Mouse (Mus musculus): ENCODE data around the gene Syt14. TPM values are rescaled to one million over a fixed set of nuclear protein-coding genes. Genes with fewer than 3 reads are reported as not detected.

The Syt14 gene
- 10 to 100 TPM; 28.6 to 29.0 TPM for total RNA-seq (2021)

DNA sequence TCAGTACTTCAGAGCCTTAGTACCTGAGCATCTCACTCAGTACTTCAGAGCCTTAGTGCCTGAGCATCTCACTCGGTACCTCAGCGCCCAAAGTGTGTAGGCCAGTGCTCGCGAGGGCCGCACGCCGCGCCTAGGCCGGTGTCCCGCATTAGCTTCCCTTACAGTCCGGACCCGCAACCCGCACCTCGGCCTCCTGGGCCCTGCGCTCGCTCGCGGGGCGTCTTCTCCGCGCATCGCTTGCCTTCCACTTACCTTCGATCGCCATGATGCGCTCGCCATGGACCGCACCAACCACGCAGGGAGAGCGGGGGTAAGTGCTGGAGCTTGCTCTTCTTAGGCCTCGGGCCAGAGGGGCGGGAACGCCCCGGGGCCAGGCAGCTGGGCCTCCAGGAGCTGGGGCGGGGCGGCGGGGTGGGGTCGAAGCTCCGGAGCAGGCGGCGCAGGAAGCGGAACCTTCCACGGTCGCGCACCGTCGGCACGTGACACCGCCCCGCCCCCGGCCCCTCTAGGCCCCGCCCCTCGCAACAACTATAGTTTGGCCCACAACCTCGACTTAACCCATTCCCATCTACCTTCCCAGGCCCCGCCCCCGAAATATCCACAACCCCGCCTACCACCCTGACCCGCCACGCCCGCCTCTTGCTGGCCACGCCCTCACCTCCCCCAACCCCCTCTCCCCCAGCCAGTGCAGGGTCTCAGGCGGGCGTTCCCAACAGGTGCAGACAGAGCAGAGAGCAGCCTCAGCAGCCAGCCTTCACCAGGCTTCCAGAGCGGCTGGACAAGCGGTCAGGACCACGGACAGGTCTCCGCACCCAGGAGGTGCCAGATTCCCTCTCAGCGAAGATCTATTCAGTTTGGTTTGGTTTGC is at the start of gene Syt14:
Syt14 (minus strand) TSS at position 405 of the 868 bp plus-strand sequence.
- intact Hi-C loops (cut with DNase I): no loop called here

DNA sequence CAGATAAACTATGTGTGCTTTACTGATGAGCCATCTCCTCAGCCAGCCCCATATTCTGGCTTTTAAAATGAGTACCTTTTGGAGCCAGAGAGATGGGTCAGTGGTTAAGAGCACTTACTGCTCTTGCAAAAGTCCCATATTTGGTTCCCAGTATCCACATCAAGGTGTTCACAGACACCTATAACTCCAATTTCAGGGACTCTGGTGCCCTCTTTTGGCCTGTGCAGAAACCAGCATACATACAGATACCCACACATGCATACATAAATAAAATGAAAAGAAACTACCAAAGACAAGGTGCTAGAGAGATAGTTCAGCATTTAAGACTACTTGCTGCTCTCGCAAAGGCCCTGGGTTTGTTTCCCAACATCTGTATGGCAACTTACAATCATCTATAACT is 48.4 kb upstream of the Syt14 start:
- intact Hi-C loops (cut with DNase I): no loop called here

More for the DNA sequence above, at the start of gene Syt14:
- peak; percentile 87 for DNase-seq

DNA sequence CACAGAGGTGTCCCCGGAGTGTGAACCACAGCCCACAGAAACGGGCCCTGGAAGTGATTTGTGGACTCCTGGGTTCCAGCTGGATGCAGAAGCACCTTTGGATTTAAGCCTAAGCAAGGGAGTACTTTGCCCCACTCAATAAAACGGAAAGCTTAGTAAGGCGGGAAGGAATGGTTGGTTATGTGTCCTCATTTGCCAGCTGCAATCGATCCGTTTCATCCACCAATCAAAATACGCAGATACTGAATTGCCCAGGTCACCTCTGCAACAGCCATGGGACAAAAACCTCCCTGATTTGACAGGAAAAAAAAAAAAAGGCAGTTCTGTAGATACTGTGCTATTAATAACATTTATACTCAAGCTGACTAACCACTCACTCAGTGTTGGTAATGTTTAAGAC is 47.5 kb upstream of the Syt14 start:
- intact Hi-C loops (cut with DNase I): no loop called here
- no peak for DNase-seq

More for the DNA sequence above, 48.4 kb upstream of the Syt14 start:
- DNase-seq: no peak

DNA sequence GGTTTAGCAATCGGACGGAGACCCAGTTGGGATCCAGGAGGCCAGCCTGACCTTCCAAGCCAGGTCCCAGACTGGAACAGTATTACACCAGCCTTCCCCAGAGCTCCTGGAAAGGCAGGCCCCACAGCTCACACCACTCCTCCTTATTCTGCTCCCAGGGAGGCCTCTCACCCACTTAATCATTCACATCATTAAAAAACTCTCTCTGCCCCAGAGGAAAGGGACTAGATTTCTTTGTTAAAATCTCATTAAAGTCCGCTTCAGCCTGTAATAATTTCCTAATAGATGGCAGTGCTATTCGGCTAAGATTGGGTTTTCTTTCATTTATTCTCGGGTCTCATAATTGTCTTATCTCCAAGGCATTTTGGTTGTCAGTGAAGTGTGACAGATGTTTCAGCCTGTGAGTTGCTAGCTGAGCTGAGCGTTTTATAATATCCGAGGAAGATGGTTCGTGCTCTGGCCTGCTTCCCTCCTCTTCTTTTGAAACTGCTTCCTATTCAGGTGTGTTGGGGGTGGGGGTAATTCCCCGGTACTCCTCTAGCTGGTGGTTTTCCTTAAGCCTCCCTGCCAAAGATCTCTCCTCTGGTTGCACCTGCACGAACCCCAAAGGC is 46.8 kb upstream of the Syt14 start:
- DNase-seq: no peak
- intact Hi-C loops (cut with DNase I): no loop called here

DNA sequence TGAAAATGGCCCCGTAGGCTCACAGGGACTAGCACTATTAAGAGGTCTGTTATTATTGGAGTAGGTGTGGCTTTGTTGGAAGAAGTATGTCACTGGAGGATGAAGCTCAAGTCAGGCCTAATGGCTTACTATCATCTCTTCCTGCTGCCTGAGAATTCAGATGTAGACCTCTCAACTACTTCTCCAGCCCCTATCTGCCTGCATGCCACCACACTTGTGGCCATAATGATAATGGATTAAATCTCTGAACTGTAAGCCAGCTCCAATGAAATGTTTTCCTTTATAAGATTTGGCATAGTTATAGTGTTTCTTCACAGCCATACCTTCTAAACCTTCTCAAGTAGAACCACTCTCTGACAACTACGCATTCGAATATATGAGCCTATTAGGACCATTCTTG is 27.0 kb upstream of the Syt14 start:
- intact Hi-C loops (cut with DNase I): no loop called here
- DNase-seq: no peak

DNA sequence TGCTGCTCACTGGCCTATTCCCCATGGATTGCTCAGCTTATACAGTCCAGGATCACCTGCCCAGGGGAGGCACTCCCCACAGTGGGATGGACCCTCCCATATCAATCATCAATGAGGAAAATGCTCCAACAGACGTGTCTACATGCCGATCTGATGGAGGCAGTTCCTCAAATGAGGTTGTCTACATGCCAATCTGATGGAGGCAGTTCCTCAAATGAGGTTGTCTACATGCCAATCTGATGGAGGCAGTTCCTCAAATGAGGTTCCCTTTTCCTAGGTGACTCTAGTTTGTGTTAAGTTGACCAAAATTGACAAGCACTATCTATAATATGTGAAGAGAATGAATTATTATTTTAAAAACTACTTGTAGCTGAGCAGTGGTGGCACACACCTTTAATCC is 24.6 kb upstream of the Syt14 start:
- intact Hi-C loops (cut with DNase I): no loop called here
- no peak for DNase-seq

DNA sequence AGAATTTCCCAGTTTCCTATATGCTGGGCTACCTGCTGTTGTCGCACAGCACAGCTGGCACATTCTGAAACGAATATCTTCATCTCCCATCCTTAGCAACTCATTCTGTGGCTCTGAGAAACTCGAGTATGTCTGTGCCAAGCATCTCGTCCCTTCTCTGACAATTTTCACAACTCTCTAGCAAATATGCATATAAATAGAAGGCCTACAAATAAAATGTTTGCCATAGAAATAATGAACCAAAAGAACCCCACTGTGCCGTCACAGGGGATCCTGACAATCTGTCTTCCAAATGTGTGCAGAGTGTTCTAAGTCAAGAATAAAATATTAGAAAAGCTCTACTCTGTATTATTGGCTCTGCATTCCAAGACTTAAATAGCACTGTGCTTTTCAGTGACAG is 24.0 kb upstream of the Syt14 start:
- DNase-seq: peak; percentile 10
- intact Hi-C loops (cut with DNase I): no loop called here

DNA sequence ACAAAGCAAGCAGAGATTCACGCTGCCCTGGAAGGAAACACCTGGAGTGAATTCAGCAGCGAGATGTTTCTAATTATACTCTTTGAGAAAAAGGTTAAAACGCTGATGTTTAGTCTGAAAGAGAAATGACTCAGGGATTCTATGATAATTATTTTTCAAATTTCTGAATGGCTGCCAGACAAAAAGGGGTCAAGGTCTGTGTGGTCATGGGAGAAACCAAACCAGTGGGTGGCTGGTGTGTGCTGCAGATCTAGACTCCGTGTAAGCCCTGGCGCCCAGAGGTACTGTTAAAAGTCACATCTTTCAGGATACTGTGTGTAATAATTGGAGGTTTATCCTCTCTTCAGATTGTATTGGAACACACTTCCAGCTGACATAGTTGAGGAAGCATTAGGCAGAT is 18.8 kb upstream of the Syt14 start:
- intact Hi-C loops (cut with DNase I): no loop called here
- no peak for DNase-seq

DNA sequence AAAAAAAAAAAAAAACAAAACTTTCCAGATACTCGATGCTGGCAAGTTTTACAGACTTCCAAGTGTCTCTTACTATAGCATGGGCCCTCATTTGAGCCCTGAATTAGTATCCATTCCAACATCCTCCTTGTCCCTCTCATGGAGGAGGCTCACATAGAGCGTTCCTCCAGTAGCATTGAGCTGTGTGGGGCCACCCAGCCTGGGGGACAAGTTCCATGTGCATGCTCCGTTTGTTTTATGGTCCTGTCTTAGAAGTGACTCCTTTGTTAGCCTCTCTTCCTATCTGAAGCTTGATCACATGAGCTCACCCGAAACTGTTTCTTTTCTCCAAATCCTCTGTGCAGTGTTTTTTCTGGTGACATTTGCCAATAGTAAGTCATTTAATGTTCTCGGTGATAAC is 17.5 kb upstream of the Syt14 start:
- no peak for DNase-seq
- intact Hi-C loops (cut with DNase I): no loop called here

DNA sequence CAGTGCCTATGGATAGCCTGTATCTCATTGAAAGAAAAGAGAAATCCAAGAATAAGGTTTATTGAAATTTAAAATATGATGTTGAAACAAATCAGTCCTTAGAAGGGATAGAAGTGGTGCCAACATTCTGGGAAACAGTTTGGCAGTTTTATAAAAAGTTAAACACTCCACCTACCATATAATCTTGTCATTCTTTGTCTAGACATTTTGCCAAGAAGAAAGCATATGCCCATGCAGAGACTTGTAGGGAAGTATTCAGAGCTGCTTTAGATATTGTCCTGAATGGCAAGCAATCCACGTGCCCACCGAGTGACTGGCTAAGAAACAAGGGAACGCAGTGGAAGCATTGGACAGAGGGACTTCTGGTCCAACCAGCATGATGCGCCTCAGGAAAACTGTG is 12.0 kb upstream of the Syt14 start:
- intact Hi-C loops (cut with DNase I): no loop called here
- no peak for DNase-seq

DNA sequence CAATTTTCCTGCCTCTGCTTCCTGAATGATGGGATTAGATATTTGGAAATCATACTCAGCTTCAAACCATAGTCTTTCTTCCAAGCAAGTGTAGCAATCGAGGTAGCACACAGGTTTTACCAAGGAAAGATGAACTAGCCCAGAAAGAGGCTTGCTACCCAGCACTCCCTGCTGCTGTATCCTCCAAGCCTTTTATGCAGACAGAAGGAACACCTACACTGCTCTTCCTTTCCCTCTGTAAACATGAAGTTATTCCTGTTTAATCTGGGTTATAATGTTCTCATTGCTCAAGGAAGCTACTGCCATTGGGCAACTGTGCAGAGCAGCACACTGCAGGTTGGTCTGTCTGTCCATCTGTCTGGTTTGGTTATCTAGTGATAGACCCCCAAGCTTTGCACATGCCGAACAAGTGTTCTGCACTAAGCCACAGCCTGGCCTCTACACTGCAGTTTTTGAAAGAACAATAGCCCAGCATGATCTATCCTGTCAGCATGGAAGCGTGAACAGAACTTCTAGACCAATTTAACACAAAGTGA is 7.3 kb upstream of the Syt14 start:
- intact Hi-C loops (cut with DNase I): no loop called here
- no peak for DNase-seq

DNA sequence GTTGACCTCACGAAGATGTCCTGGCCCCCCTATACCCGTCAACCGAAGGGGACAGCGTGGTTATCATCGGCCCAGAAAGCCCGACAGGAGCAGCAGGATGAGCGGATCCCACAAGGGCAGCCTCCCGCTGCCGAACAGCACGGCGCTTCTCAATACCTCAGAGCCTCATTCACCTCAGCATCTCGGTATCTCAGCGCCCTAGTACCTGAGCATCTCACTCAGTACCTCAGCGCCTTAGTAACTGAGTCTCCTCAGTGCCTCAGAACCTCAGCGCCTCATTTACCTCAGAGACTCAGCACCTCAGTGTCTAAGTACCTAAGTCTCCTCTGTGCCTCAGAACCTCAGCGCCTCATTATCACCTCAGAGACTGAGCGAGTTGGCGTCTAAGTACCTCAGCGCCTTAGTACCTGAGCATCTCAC is 614 bp downstream of the Syt14 start:
- intact Hi-C loops (cut with DNase I): no loop called here
- DNase-seq: no peak

DNA sequence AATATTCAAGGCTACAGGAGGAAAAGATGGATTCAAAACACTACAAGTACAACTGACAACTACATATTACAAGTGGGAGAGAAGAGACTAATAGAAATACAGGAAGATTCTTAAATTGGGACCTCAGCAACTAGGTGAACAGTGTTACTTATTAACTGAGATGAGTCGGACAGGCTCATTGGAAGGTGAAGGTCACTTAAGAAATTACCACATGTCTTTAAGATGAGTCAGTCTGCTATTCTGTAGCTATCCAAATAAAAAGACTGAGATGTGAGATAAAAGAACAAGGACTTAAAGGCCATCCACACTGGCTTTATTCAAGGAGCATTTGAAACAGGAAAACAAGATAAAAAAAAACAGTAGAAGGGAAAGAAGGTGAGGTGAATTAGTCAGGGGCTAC is 11.3 kb downstream of the Syt14 start:
- intact Hi-C loops (cut with DNase I): no loop called here
- DNase-seq: no peak

DNA sequence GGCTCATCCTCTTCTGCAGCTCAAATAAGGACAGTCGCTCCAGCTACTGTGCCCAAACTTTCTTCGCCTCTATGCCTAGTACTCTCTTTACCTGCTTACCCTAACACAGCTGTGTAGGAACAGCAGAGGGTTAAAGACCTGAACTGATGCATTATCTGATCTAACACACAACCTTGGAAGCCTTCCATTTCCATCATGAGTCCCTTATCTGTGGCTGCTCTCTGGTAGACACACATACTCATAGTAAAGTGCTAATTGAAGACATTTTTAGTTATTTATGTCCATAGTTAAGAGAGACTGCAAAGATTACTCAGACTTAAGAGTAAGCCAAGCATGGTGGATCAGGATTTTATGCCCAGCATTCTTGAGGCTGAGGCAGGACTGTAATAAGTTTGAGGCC is 23.2 kb downstream of the Syt14 start:
- DNase-seq: no peak
- intact Hi-C loops (cut with DNase I): no loop called here

DNA sequence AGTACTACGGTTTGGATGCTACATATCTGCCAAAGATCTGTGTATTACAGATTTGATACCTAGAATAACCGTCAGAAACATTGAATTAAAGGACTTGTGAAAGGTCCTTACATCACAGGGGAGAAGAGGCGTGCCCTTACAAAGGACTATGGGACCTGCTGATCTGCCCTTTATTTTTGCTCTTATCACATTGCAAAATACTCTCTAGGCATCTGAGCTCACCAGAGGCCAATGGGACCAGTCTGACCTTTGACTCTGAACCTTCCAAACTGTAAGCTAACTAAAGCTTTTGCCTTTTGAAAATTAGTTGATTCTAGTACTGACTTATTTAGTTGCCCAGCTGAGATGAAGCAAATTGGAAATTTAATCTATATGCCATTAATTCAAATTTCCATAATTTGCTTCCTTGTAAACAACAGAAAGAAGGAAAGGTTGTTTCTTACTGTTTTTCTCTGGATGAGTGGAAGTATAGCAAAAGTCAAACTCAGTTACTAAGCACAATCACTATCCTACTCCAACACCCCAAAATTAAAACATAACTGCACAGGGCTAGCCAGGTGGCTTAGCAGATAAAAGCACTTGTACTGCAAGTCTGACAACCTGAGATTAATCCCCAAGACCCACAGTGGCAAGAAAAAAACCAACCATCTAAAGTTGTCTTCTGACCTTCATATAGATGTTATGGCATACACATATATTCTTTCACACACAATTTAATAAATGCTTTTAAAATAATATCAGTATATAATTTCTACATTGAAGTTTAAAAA is 24.4 kb downstream of the Syt14 start:
- intact Hi-C loops (cut with DNase I): no loop called here
- no peak for DNase-seq

DNA sequence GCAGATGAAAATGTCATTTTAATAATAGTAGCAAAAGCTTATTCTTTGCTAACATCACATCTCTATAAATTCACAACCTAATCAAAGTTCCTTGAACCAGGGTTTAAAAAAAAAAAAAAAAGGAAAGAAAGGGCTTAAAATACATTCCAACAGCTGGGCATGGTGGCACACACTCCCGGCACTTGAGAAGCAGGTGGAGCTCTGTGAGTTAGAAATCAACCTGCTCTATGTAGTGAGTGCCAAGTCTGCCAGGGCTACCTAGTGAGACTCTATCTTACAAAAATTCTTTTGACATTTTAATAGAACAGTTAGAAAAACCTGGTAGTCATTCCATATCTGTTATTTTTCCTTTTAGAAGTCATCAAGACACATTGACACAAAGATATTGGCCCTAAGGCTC is 31.0 kb downstream of the Syt14 start:
- intact Hi-C loops (cut with DNase I): loop anchor here (10.0 kb wide), 1 partner anchor 110 kb away; no protein-coding TSS in a partner anchor
- DNase-seq: no peak

DNA sequence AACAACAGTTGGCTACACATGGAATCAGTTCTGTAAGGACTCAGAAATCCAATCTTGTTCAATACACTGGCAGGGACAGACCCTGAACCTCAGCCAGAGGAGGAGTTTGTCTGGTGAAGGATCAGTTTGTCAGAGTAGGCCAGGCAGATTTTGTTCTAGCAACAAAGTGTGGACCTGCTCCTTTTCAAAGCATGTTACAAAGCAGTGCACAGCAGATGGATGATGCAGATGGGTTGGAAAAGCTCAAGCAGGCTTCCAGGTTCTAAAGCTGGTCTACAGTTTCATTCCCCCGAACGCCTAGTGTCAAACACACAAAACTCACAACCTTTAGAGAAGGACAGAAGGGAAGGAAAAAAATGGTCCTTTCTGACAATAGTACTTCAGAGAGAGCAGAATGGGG is 31.6 kb downstream of the Syt14 start:
- intact Hi-C loops (cut with DNase I): loop anchor here (10.0 kb wide), 1 partner anchor 111 kb away; no protein-coding TSS in a partner anchor
- no peak for DNase-seq

DNA sequence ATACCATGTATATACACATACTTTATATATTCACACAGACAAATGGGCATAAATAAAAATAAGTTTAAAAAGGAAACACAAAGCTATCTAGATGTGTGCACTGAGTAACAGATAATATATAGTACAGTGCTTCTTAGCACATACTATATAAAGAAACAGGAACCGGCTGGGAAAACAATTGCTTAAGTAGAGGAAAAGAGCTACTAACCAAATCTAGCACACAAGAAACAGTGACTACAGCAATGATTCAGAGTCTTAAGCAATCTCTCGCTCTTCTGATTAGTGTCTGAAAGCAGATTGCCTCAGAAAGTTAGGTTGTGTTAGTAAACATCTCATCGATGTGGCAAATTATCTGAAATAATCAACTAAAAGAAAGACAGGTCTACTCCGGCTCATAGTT is 33.3 kb downstream of the Syt14 start:
- intact Hi-C loops (cut with DNase I): loop anchor here (10.0 kb wide), 1 partner anchor 112 kb away; no protein-coding TSS in a partner anchor
- DNase-seq: no peak

DNA sequence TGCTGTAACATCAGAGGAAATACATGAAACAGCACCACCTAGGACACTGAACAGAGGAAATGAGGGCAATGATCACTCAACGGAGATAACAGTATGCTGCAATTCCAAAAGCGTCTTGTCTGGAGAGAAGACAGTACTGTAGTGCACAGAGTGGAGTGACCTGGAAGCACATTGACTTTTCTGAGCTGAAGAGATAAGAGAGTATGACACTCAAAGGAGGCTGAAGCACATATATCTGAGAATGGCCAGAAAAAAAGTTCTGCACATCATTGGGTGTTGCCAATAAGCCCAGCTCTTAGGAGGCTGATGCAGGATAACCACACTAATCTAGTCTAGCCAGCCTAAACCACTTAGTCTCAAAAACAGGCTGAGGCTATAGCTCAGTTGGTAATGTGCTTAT is 34.0 kb downstream of the Syt14 start:
- DNase-seq: no peak
- intact Hi-C loops (cut with DNase I): loop anchor here (10.0 kb wide), 1 partner anchor 113 kb away; no protein-coding TSS in a partner anchor

DNA sequence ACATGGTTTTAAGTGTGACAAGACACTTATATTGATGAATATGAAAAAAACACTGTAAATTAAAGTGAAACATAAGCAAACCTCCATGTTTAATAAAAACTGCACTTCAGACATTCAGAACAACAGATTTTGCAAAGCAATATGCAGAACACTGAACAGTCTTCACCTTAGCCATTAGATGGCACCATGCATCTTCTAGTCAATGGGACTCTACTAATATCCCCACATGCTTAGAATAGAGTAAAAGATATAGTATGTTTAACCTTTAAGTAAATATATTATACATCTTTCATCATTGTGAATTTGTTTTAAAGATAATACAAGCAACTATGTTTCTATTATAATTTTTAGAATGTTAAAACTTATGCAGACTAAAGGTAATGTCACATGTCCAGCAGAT is 34.7 kb downstream of the Syt14 start:
- intact Hi-C loops (cut with DNase I): loop anchor here (10.0 kb wide), 1 partner anchor 114 kb away; no protein-coding TSS in a partner anchor
- no peak for DNase-seq
